Mouse (Mus musculus) embryonic fibroblast, embryonic 13.5 days (primary cell): ENCODE results near the gene Ubxn11.

Source experiments
- CTCF ChIP-seq: IDR thresholded peaks from 2 replicates; pipeline ENCODE4 v1.5.1; 2011; ENCODE audit warnings: mild to moderate bottlenecking, control low read depth, low read length, moderate library complexity, borderline replicate concordance; ENCODE audit not compliant: insufficient read depth
- POLR2A ChIP-seq: IDR thresholded peaks from 2 replicates; pipeline ENCODE4 v1.6.1; 2011; ENCODE audit warnings: low read depth, mild to moderate bottlenecking, control low read depth, low read length, moderate library complexity

DNA sequence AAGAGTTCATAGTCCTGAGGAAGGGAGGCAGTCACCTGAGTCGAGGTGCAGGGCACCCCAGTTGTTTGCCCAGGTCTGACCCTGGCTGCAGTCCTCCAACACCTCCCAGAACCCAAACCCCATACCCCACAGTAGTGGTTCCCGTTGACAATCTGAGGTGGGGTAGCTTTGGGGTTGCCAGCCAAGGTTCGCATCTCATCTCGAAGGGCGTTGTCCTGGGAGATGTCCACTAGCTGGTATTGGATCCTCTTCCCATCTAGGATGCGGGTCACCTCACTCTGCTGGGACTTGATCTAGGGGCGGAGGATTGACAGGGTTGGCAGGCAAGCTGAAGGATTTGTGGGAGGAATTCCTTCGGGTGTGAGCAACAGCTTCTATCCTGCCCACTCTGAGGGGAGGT, 25.4 kb downstream of the Ubxn11 start:
- TF ChIP-seq CTCF (no peak), POLR2A (no peak)
